Mouse (Mus musculus) hindbrain, postnatal 0 days (tissue): ENCODE results near the gene Gm10837. TPM values are rescaled to one million over a fixed set of nuclear protein-coding genes. Genes with fewer than 3 reads are reported as not detected.
A peak's percentile ranks its signal among the peaks of the same experiment; 100 is the strongest.

ENCODE experiments used
- ATAC-seq: fragments of 200-750 bp; cut with Nextera tagmentation; 2 replicates; pipeline ENCODE4 v1.8.0; 2017; ENCODE audit warnings: mild to moderate bottlenecking, moderate TSS enrichment, moderate library complexity
- DNase-seq: peaks from one replicate; pipeline ENCODE4 v3.0.0-alpha.2; 2015; ENCODE audit warnings: low spot score
- H3K27ac ChIP-seq: fragments of 300-500 bp; sonication (generic); 2 replicates; pipeline ENCODE4 v1.5.1; 2014; ENCODE audit warnings: mild to moderate bottlenecking
- H3K27me3 ChIP-seq: fragments of 300-500 bp; sonication (generic); 2 replicates; pipeline ENCODE4 v1.6.1; 2014; ENCODE audit warnings: low read length, mixed read lengths; ENCODE audit not compliant: insufficient read depth
- H3K36me3 ChIP-seq: fragments of 300-500 bp; sonication (generic); 2 replicates; pipeline ENCODE4 v1.6.1; 2014; ENCODE audit warnings: low read length, mixed read lengths; ENCODE audit not compliant: insufficient read depth
- H3K4me1 ChIP-seq: fragments of 300-500 bp; sonication (generic); 2 replicates; pipeline ENCODE4 v1.6.1; 2014; ENCODE audit warnings: antibody characterized with exemption, low read length, mixed read lengths; ENCODE audit not compliant: insufficient read depth
- H3K4me2 ChIP-seq: fragments of 300-500 bp; sonication (generic); 2 replicates; pipeline ENCODE4 v1.6.1; 2014; ENCODE audit warnings: low read depth, mild to moderate bottlenecking, low read length, moderate library complexity, mixed read lengths
- H3K4me3 ChIP-seq: fragments of 300-500 bp; sonication (generic); 2 replicates; pipeline ENCODE4 v1.5.1; 2014; ENCODE audit warnings: low read length
- H3K9ac ChIP-seq: fragments of 300-500 bp; sonication (generic); replicated peaks from 2 replicates; pipeline ENCODE4 v1.6.1; 2014; ENCODE audit warnings: mild to moderate bottlenecking, low read length, moderate library complexity, mixed read lengths
- H3K9me3 ChIP-seq: fragments of 300-500 bp; sonication (generic); 2 replicates; pipeline ENCODE4 v1.6.1; 2016; ENCODE audit warnings: low read length, mixed read lengths
- CTCF ChIP-seq: IDR thresholded peaks from 2 replicates; pipeline ENCODE4 v1.5.1; 2016; ENCODE audit warnings: antibody characterized with exemption, control low read depth, low read depth
- WGBS: fragments of 180-500 bp; shearing (Covaris S2); extraction: QIAGEN DNeasy Blood & Tissue Kit; methylation state at CpG from one replicate; pipeline ENCODE4 v1.1.7; 2014; 5-methylcytosine and 5-hydroxymethylcytosine counted together
- polyA plus RNA-seq: library from polyadenylated mRNA; unstranded; fragments of >200 nt; fragmentation: Nextera tagmentation; extraction: Ambion mirVana; gene quantifications from 2 replicates; pipeline ENCODE4 v1.2.1, GENCODE M21; 2015
- total RNA-seq: library from RNA; depleted of rRNA; stranded (reverse); fragments of >200 nt; gene quantifications from 2 replicates; pipeline ENCODE4 v1.2.3, GENCODE M21; 2014

Gm10837 gene
- total and polyA plus RNA-seq, 2 experiments from 2014 or later: 1.4 to 4.7 TPM

GRCm38 (mm10) chr14:122479461-122480109, 10.8 kb upstream of the Gm10837 start:
- peak; percentile 23 for DNase-seq
- H3K9ac ChIP-seq: peak overlapping the region; percentile 89

DNA sequence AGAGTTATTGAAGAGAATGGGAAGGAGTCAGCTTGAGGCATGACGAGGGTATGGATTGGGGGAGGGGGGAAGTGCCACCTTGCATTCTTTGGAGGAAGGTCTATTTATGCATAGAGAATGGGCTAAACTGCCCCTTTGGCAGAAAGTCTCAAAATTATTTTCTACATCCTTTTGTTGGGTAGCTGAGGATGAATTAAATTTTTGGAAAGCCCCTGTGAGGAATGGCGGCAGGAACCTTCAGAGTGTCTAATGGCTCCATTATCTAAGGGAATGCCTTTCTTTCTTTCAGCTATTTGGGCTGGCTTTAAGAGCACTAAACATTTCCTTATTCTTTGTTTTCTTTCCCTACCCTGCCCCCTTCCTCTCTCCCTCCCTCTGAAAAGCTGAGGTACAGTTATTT, 10.0 kb upstream of the Gm10837 start:
- 19% methylated on average over 2 of the region's 2 CpGs for WGBS
- Histone ChIP-seq H3K4me3 (peak overlapping the region; percentile 60), H3K9me3 (no peaks in the 10 kb centered on the region), H3K4me2 (peak overlapping the region; percentile 68), H3K36me3 (no peaks in the 10 kb centered on the region; the same call in 1 of the 2 replicates), H3K4me1 (no peaks in the 10 kb centered on the region), H3K9ac (peak overlapping the region; percentile 89), H3K27ac (peak overlapping the region; percentile 89), H3K27me3 (no peaks in the 10 kb centered on the region)
- ATAC-seq (no peak), DNase-seq (peak; percentile 37)
- no peak for TF ChIP-seq CTCF

More at GRCm38 (mm10) chr14:122479461-122480109, 10.8 kb upstream of the Gm10837 start:
- 16% methylated on average over 17 of the region's 17 CpGs for WGBS
- Histone ChIP-seq H3K27me3 (no peaks in the 10 kb centered on the region), H3K4me2 (peak overlapping the region; percentile 68), H3K27ac (peak overlapping the region; percentile 89; the same call in 1 of the 2 replicates), H3K9me3 (no peaks in the 10 kb centered on the region), H3K4me1 (no peaks in the 10 kb centered on the region), H3K4me3 (peak overlapping the region; percentile 60), H3K36me3 (no peaks in the 10 kb centered on the region; the same call in 1 of the 2 replicates)
- no peak for TF ChIP-seq CTCF
- ATAC-seq: no peak

DNA sequence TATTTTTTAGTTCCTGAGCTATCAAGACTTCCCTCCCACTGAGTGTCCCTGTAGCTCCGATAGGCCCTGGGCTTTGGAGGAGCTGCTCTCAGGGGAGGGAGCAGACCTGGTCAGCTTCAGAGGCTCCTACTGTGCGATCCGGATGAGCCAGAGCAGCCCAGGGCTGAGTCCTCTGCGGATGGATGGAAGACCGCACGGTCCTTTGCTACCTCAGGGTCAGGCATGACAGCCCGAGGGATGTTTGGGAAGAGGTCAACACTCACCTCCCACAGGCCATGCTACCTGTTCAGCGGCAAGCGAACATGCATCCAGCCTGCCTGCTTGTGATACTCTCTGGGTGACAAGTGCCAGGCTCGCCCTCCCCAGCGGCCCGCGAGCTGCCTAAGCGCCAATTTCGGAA, 9.2 kb upstream of the Gm10837 start:
- Histone ChIP-seq H3K9ac (peak overlapping the region; percentile 89), H3K4me2 (peak overlapping the region; percentile 68), H3K4me1 (no peaks in the 10 kb centered on the region), H3K4me3 (peak overlapping the region; percentile 60), H3K27me3 (no peaks in the 10 kb centered on the region), H3K27ac (peak overlapping the region; percentile 89), H3K36me3 (no peaks in the 10 kb centered on the region; the same call in 1 of the 2 replicates), H3K9me3 (no peaks in the 10 kb centered on the region)
- TF ChIP-seq CTCF: no peak
- 16% methylated on average over 15 of the region's 15 CpGs for WGBS
- no peak for ATAC-seq
- DNase-seq: peak; percentile 33

GRCm38 (mm10) chr14:122482081-122483023, 8.0 kb upstream of the Gm10837 start:
- Histone ChIP-seq H3K4me2 (peak overlapping the region; percentile 68), H3K9ac (peak overlapping the region; percentile 89), H3K9me3 (no peaks in the 10 kb centered on the region), H3K4me1 (no peaks in the 10 kb centered on the region), H3K4me3 (peak overlapping the region; percentile 60), H3K36me3 (no peaks in the 10 kb centered on the region), H3K27ac (peak overlapping the region; percentile 89), H3K27me3 (0 out of 2 replicates have a peak, but pooled peaks cover 2% of the 10 kb centered on the region)
- peak; percentile 54 for DNase-seq
- no peak for TF ChIP-seq CTCF
- ATAC-seq: peak; percentile 43
- 9% methylated on average over 38 of the region's 38 CpGs for WGBS

DNA sequence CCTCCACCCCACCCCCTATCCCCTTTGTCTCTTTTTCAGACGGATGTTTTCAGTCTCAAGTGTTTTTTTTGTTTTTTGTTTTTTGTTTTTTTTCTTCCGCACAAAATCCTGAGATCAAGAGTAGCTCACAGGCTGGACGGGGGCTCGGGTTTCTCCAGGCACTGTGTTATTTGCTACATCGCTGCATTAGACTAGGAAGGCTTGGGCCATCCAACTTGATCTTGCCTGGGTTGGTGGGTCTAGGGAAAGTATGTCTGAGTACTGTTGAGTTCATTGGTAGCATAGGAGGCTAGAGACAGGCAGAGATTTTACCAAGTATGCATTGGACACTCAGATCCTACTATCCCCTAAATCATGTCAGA, 7.4 kb upstream of the Gm10837 start:
- no peak for ATAC-seq
- TF ChIP-seq CTCF: no peak
- peak; percentile 44 for DNase-seq
- Histone ChIP-seq H3K27me3 (0 out of 2 replicates have a peak, but pooled peaks cover 3% of the 10 kb centered on the region), H3K36me3 (no peaks in the 10 kb centered on the region), H3K4me3 (peak overlapping the region; percentile 60), H3K27ac (peak overlapping the region; percentile 89), H3K9me3 (no peaks in the 10 kb centered on the region), H3K9ac (peak overlapping the region; percentile 89), H3K4me2 (peak overlapping the region; percentile 68), H3K4me1 (no peaks in the 10 kb centered on the region)
- 11% methylated on average over 5 of the region's 5 CpGs for WGBS

GRCm38 (mm10) chr14:122483556-122484421, 6.6 kb upstream of the Gm10837 start:
- no peaks in the 10 kb centered on the region for H3K36me3 ChIP-seq
- H3K9ac ChIP-seq: peak overlapping the region; percentile 89
- DNase-seq (peak; percentile 61), ATAC-seq (peak; percentile 27; the same call in 1 of the 2 replicates)
- H3K4me3 ChIP-seq: peak overlapping the region; percentile 60
- peak overlapping the region; percentile 89 for H3K27ac ChIP-seq
- no peak for TF ChIP-seq CTCF
- H3K4me1 ChIP-seq: no peaks in the 10 kb centered on the region
- H3K9me3 ChIP-seq: no peaks in the 10 kb centered on the region
- WGBS: 10% methylated on average over 18 of the region's 18 CpGs
- H3K27me3 ChIP-seq: 0 out of 2 replicates have a peak, but pooled peaks cover 3% of the 10 kb centered on the region
- H3K4me2 ChIP-seq: peak overlapping the region; percentile 68
